Mouse (Mus musculus) skeletal muscle tissue, adult 2 months (tissue): Measurements from ENCODE around the gene Mfng.
A peak's percentile ranks its signal among the peaks of the same experiment; 100 is the strongest.

Experiments
- DNase-seq: peaks from one replicate; pipeline ENCODE4 v3.0.0-alpha.2; 2012; ENCODE audit warnings: low read depth, low spot score

The Mfng gene

GRCm38 (mm10) chr15:78755966-78756725 is 17.1 kb downstream of the Mfng start:
- no peak for DNase-seq

DNA sequence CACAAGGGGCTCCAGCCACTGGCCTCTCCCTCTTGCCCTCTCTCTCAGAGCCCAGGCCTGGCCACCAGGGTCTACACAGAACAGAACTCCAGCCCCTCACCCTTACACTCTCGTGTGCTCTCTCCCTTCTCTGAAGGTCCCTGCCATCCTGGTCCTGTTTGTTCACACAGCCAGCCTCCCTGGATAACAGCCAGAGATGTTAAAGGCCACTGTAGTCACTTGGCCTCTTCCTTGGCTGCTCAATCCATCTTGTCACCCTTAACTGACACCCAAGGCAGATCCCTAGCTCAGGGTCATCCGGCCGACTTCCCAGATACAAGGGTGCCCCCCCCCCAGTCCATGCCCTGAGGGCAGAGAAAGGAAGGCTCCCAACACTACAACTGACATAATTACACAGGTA is 18.0 kb downstream of the Mfng start:
- DNase-seq: no peak

GRCm38 (mm10) chr15:78754144-78754543 is 19.1 kb downstream of the Mfng start:
- no peak for DNase-seq

- no peak for DNase-seq
Measured at GRCm38 (mm10) chr15:78752991-78753390, 20.3 kb downstream of the Mfng start.

DNA sequence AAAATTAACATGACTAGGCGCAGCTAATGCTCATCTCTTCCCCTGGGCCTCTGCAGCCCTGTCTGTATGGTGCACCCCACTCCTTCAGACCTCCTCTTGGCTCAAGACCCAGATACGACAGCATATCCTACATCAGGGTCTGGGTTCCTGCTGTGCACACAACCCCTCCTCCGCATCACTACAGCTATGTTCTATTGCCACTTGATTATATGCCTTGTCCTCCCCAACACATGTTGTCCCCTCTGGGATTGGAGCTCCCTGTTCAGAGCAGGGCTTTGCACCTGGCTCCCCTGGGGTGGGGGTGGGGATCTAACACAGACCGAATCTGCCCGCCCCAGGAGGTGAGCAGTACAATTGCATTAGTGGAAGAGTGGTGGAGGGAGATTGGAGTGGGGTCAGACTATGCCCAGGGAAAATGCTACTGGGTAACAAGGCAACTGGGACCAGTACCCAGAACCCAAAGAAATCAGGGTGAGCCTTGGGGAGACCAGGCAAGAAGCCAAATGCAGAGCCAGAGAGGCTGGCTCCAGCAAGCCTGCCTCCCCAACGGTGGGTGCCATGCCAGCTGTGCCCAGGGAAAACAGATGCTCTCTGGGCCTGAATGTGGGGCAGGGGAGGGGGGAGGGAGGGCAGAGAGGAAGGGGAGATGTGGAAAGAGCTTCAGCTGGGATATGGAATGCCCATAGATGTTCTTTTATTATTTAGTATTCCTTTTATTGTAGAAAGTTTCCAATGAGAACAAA is 22.5 kb downstream of the Mfng start:
- DNase-seq: no peak

DNA sequence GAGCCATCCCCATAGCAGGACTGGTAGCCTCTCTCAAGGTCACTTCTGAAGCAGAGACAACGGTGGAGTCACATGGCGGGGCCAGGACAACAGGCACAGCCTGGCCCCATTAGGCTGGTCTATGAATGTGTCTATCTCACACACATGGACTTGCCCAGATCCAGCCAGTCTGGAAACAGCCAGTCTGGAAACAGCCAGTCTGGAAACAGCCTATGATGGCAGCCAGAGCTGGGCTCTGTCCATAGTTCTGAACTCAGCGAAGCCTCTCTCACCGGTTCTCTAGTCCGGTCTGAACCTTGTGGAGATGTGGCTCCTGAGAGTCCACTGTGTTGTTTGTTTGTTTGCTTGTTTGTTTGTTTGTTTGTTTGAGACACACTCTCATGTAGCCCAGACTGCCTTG is 23.4 kb downstream of the Mfng start:
- DNase-seq: no peak

DNA sequence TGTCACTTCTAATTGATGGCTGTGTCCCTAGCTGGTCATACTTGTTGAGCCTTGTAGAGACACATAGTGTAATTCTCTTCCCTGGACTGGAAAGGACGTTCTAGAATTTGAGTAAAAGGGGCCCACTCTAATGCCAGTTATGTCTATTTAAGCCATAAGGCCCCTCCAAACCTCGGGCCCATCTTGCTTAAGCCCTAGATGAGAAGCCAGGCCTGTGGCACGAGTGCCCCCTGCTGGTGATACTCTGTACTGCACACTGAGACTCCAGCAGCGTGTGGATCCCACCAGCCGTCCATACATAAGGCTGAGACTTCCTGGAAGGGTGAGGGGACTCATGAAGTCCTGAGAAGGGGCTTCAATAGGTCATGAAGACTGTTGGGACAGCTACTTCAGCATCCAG is 29.1 kb downstream of the Mfng start:
- DNase-seq: peak; percentile 30

DNA sequence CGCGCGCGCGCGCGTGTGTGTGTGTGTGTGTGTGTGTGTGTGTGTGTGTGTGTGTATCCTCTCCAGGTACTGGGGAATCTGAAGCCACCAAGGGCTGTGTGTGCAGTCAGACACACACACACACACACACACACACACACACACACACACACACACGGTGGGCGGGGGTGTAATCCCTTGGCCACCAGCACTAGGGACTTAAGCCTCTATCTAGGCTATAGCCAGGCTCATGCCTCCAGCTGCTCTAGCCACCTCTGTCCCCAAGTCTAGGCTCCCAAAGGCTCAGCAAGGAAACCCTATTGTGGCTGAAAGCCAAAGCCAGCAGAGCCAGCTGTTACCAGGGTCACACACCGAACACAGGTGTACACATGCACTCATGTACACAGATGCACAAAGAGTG is 30.4 kb downstream of the Mfng start:
- DNase-seq: no peak

DNA sequence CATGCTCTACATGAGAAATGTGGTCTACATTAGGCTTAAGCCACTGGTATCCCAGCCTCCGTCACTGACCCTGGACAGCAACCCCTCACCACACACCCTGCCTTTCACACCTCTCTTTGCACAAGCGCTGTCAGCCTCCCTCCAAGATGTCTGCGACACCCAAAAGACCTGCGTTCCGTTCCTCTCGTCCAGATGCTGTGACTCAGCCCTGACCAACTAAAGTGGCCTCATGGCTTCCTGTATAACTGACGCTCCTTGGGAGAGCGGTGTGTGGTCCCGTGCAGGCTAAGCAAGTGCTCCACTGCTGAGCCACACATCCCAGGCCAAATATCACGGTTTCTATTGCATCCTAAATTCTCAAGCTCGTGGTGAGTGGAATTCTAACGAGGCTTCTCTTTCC is 32.6 kb downstream of the Mfng start:
- DNase-seq: no peak

- no peak for DNase-seq
Measured at GRCm38 (mm10) chr15:78737146-78737545, 36.1 kb downstream of the Mfng start.

- no peak for DNase-seq
Measured at GRCm38 (mm10) chr15:78736681-78737100, 36.6 kb downstream of the Mfng start.

DNA sequence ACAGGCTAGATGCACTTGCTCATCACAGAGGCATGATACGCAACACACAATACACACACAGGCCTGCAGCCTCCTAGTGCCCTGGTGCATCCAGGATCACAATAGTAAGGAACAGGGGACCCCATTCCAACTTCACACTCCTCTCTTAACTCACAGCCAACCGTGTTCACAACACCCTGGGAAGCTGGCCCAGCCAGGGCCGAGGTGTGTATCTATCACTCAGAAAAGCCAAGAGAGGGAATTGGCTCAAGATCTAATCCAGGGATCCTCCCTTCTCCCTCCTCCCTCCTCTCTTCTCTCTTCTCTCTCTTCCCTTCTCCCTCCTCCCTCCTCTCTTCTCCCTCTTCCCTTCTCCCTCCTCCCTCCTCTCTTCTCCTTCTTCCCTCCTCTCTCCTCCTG is 37.1 kb downstream of the Mfng start:
- no peak for DNase-seq

GRCm38 (mm10) chr15:78735431-78736180 is 37.7 kb downstream of the Mfng start:
- DNase-seq: no peak

DNA sequence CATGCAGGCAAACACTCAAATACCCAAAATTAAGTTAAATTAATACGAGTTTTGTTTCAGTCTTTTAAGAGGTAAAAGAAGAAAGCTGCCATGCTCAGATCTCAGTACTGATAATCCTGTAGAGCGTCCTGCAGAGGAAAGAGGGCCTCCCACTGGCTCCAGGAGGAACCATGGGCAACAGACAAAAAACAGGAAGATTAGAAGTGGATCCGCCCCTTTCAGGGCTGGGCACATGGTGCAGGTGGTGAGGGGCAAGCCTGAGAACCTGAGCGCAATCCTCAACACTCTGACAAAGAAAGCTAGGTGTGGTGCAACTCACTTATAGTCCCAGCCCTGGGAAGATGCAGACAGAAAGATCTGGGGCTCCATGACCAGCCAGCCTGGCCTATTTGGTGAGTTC is 41.4 kb downstream of the Mfng start:
- DNase-seq: no peak

GRCm38 (mm10) chr15:78730315-78731049 is 42.8 kb downstream of the Mfng start:
- no peak for DNase-seq

DNA sequence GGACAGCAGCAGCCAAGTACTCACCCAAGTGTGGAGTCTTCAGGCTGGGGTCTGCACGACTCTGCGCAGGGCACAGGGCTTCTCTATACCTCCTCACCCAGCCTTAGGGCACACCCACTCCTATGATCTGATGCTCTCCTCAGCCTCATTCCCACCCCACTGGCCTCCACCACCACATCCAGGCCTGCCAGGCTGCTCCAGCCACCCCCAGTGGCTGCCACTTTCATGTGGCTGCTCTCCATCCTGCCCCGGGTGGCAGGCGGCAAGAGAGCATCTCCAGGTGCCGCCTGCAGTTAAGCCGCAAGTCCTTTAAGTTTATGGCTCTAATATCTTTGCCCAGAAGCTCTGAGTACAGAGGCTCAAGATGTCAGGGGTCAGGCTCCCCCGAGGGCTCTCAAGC is 46.6 kb downstream of the Mfng start:
- DNase-seq: no peak

DNA sequence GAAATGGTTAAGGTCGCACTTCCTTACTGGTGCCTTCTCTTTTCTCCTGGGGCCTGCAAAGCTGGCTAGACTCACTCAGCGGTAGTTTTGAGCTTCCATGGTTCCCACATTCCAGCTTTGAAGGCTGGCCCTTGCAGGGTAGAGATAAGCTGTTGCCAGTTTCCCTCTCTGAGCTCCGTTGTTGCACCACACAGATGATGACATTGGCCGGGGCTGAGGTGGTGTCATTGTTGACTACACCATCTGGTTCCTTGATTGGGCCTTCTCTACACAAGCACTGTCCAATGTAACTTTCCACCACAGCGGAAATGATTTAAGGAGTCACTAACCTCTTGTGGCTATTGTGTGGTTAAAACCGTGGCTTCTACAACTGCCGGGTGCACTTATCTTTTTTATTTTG is 52.7 kb downstream of the Mfng start:
- DNase-seq: no peak

DNA sequence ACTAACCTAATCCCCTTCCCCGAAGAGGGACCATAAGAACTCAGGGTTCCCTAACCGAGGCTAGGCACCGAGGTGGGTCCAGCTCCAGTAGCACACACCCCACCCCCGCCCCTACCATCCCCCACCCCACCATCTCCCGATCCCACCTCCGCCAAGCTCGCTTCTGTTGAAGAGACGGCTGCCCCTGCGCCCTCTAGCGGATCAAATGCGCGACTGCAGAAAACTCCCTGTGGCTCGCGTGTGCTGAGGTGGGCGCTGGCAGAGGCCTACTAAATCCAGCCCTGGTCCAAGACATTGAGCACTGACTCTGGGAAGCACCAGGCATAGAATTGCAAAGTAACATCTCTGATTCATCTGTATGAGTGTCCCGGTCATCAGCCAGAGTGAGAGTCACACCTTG is 53.2 kb downstream of the Mfng start:
- DNase-seq: peak; percentile 8

- no peak for DNase-seq
Measured at GRCm38 (mm10) chr15:78719416-78719815, 53.9 kb downstream of the Mfng start.

GRCm38 (mm10) chr15:78718290-78719250 is 54.7 kb downstream of the Mfng start, which contains the start of gene Elfn2:
Gene Elfn2 (minus strand): TSS chr15:78718771.
- no peak for DNase-seq

GRCm38 (mm10) chr15:78716936-78717335 is 56.3 kb downstream of the Mfng start:
- no peak for DNase-seq
